Mouse (Mus musculus): ENCODE measurements around the gene Myl7. TPM values are rescaled to one million over a fixed set of nuclear protein-coding genes. Genes with fewer than 3 reads are reported as not detected.

Myl7 gene
- polyA plus RNA-seq, 1 experiment from 2014 or later, result not detected

GRCm38 (mm10) chr11:5882518-5882917, 16.1 kb downstream of the Myl7 start:
- Histone ChIP-seq H3K9ac (ENCODE audit: low read length) (no peak overlapping the region), H3K27me3 (replicated peaks; ENCODE audit: control insufficient read depth, insufficient read depth, low read length) (no peaks in the 10 kb centered on the region), H3K4me1 (ENCODE audit: control insufficient read depth, insufficient read depth, low read length) (no peaks in the 10 kb centered on the region; the same call in 1 of the 2 replicates), H3K4me2 (ENCODE audit: low read length) (no peak overlapping the region), H3K9me3 (replicated peaks; ENCODE audit: control insufficient read depth, low read length) (no peaks in the 10 kb centered on the region), H3K27ac (ENCODE audit: low read depth, low read length) (no peak overlapping the region), H3K4me3 (ENCODE audit: low read depth, low read length) (no peak overlapping the region), H3K36me3 (ENCODE audit: control insufficient read depth, insufficient read depth, low read length) (no peaks in the 10 kb centered on the region)
- DNase-seq (ENCODE audit: low spot score) (no peak), ATAC-seq (no peak)
- 81% methylated on average over 8 of the region's 8 CpGs for WGBS

DNA sequence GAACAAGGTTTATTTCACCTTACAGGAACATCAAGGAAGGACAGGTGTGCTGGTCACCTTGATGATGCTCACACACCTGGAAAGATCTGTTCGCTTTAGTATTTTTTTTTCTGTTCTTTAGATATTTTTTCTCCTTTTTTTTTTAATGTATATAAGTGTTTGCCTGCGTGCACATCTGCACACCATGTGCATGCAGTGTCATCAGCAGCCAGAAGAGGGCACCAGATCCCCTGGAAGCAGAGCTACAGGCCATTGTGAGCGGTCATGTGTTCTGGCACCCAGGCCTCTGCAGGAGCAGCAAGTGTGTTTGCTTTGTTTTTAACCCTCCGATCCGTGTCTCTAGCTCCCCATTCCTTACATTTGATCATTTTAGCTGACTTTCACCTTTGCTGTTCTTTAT, 18.7 kb downstream of the Myl7 start:
- no peak for ATAC-seq
- WGBS, result 50% methylated on average over 5 of the region's 5 CpGs

DNA sequence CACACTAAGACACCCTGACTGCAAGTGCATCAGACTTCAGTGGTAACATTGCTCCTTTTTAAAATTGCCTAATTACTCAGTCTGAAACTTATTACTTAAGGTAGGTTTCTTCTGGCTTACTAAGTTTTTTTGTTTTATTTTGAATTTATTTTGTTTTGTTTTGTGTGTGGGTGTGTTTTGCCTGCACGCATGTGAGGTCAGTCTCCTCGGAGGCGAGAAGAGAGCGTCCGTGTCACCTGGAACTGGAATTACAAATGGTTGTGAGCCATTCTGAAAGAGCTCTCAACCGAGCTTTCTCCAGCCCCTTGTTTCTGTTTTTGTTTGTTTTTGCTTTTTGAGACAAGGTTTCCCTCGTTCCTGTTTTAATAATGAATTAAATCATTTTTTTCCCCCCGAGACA, 19.9 kb downstream of the Myl7 start:
- H3K9ac ChIP-seq (ENCODE audit: low read length), result peak overlapping the region; percentile 53
- peak overlapping the region; percentile 62 for H3K4me2 ChIP-seq (ENCODE audit: low read length)
- H3K27me3 ChIP-seq (replicated peaks; ENCODE audit: control insufficient read depth, insufficient read depth, low read length), result no peaks in the 10 kb centered on the region
- H3K9me3 ChIP-seq (replicated peaks; ENCODE audit: control insufficient read depth, low read length), result no peaks in the 10 kb centered on the region
- peaks cover 23% of the 10 kb centered on the region for H3K36me3 ChIP-seq (ENCODE audit: control insufficient read depth, insufficient read depth, low read length)
- ATAC-seq, result no peak
- no peak for DNase-seq (ENCODE audit: low spot score)
- 29% methylated on average over 8 of the region's 8 CpGs for WGBS
- peaks cover 8% of the 10 kb centered on the region for H3K4me1 ChIP-seq (ENCODE audit: control insufficient read depth, insufficient read depth, low read length)
- peak overlapping the region; percentile 82; the same call in 1 of the 2 replicates for H3K27ac ChIP-seq (ENCODE audit: low read depth, low read length)
- peak overlapping the region; percentile 60 for H3K4me3 ChIP-seq (ENCODE audit: low read depth, low read length)

More for the DNA sequence above, 18.7 kb downstream of the Myl7 start:
- Histone ChIP-seq H3K27me3 (replicated peaks; ENCODE audit: control insufficient read depth, insufficient read depth, low read length) (no peaks in the 10 kb centered on the region), H3K4me1 (ENCODE audit: control insufficient read depth, insufficient read depth, low read length) (peaks cover 8% of the 10 kb centered on the region), H3K36me3 (ENCODE audit: control insufficient read depth, insufficient read depth, low read length) (peaks cover 14% of the 10 kb centered on the region), H3K4me2 (ENCODE audit: low read length) (no peak overlapping the region), H3K27ac (ENCODE audit: low read depth, low read length) (no peak overlapping the region), H3K9me3 (replicated peaks; ENCODE audit: control insufficient read depth, low read length) (no peaks in the 10 kb centered on the region), H3K9ac (ENCODE audit: low read length) (no peak overlapping the region), H3K4me3 (ENCODE audit: low read depth, low read length) (no peak overlapping the region)
- peak; percentile 64 for DNase-seq (ENCODE audit: low spot score)

DNA sequence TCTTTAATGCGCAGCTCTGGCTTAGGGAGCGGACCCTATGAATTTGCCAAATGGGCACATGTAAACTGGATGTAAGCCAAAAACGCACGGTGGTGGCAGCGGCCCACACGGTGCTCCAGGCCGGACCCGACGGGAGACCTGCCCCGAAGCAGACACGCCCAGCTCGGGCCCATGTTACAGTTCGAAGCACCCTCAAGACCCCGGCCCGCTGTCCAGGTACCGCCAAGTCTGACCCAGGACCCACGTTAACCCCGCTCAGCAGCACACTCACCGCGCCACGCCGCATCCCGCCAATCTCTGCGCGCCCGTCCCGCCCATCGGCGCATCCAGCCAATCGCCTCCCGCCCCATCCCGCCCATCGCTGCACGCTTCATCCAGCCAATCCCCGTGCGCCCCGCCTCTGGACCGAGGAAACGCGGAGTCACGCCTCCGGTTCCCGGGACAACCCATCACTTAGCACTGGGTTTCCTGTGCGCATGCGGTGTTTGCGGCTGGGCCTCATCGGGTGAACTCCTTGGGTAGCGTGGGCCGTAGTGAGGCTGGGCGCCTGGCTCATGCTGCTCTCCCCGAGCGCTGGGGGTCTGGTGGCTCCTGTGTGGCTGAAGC, 20.6 kb downstream of the Myl7 start, which contains the start of gene Pold2:
TSS of gene Pold2 (minus strand) at position 372 of the 606 bp plus-strand sequence.
- DNase-seq (ENCODE audit: low spot score) (peak; percentile 99), ATAC-seq (peak; percentile 100)
- peaks cover 8% of the 10 kb centered on the region for H3K4me1 ChIP-seq (ENCODE audit: control insufficient read depth, insufficient read depth, low read length)
- H3K27me3 ChIP-seq (replicated peaks; ENCODE audit: control insufficient read depth, insufficient read depth, low read length), result no peaks in the 10 kb centered on the region
- H3K4me2 ChIP-seq (ENCODE audit: low read length), result peak within 1 kb of the TSS; percentile 62
- WGBS, result under 1% methylated on average over 52 of the region's 52 CpGs
- peak within 1 kb of the TSS; percentile 60 for H3K4me3 ChIP-seq (ENCODE audit: low read depth, low read length)
- H3K9ac ChIP-seq (ENCODE audit: low read length), result peak within 1 kb of the TSS; percentile 58
- H3K36me3 ChIP-seq (ENCODE audit: control insufficient read depth, insufficient read depth, low read length), result peaks cover 30% of the 10 kb centered on the region
- H3K9me3 ChIP-seq (replicated peaks; ENCODE audit: control insufficient read depth, low read length), result no peaks in the 10 kb centered on the region
- peak within 1 kb of the TSS; percentile 82; the same call in 1 of the 2 replicates for H3K27ac ChIP-seq (ENCODE audit: low read depth, low read length)

GRCm38 (mm10) chr11:5877421-5877820, 21.2 kb downstream of the Myl7 start:
- no peak for DNase-seq (ENCODE audit: low spot score)
- Histone ChIP-seq H3K9me3 (replicated peaks; ENCODE audit: control insufficient read depth, low read length) (no peaks in the 10 kb centered on the region), H3K36me3 (ENCODE audit: control insufficient read depth, insufficient read depth, low read length) (peaks cover 36% of the 10 kb centered on the region), H3K27ac (ENCODE audit: low read depth, low read length) (no peak overlapping the region), H3K9ac (ENCODE audit: low read length) (peak overlapping the region; percentile 58), H3K4me2 (ENCODE audit: low read length) (peak overlapping the region; percentile 62), H3K4me3 (ENCODE audit: low read depth, low read length) (peak overlapping the region; percentile 60), H3K27me3 (replicated peaks; ENCODE audit: control insufficient read depth, insufficient read depth, low read length) (no peaks in the 10 kb centered on the region), H3K4me1 (ENCODE audit: control insufficient read depth, insufficient read depth, low read length) (peaks cover 8% of the 10 kb centered on the region)
- no peak for ATAC-seq
- WGBS, result 5% methylated on average over 5 of the region's 5 CpGs

DNA sequence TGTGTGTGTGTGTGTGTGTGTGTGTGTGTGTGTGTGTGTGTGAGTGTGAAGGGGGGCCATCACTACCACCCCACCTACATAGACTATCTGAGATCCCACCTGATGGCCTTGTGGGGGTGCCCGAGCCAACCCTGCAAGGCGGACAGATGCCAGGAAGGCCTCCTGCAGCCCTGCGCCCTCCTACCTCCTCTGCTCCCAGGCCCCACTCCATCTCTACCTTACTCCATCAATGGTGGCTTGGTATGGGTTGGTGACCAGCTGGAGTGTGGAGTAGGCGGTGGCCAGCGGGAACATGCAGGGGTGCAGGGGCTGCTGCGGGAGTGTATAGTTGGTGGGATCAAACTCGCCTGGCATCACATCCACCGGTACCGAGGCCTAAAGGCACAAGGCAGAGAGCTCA, 25.4 kb downstream of the Myl7 start:
- H3K27me3 ChIP-seq (replicated peaks; ENCODE audit: control insufficient read depth, insufficient read depth, low read length), result no peaks in the 10 kb centered on the region

GRCm38 (mm10) chr11:5872707-5873106, 25.9 kb downstream of the Myl7 start:
- Histone ChIP-seq H3K27ac (ENCODE audit: low read depth, low read length) (no peak overlapping the region), H3K4me2 (ENCODE audit: low read length) (no peak overlapping the region), H3K9me3 (replicated peaks; ENCODE audit: control insufficient read depth, low read length) (no peaks in the 10 kb centered on the region), H3K36me3 (ENCODE audit: control insufficient read depth, insufficient read depth, low read length) (peaks cover 65% of the 10 kb centered on the region), H3K4me3 (ENCODE audit: low read depth, low read length) (no peak overlapping the region), H3K4me1 (ENCODE audit: control insufficient read depth, insufficient read depth, low read length) (peaks cover 8% of the 10 kb centered on the region), H3K9ac (ENCODE audit: low read length) (no peak overlapping the region), H3K27me3 (replicated peaks; ENCODE audit: control insufficient read depth, insufficient read depth, low read length) (no peaks in the 10 kb centered on the region)
- ATAC-seq, result no peak
- no peak for DNase-seq (ENCODE audit: low spot score)
- 92% methylated on average over 11 of the region's 11 CpGs for WGBS

More for the DNA sequence above, 25.4 kb downstream of the Myl7 start:
- Histone ChIP-seq H3K36me3 (ENCODE audit: control insufficient read depth, insufficient read depth, low read length) (peaks cover 65% of the 10 kb centered on the region), H3K27ac (ENCODE audit: low read depth, low read length) (no peak overlapping the region), H3K4me2 (ENCODE audit: low read length) (no peak overlapping the region), H3K9ac (ENCODE audit: low read length) (no peak overlapping the region), H3K4me1 (ENCODE audit: control insufficient read depth, insufficient read depth, low read length) (peaks cover 8% of the 10 kb centered on the region), H3K9me3 (replicated peaks; ENCODE audit: control insufficient read depth, low read length) (no peaks in the 10 kb centered on the region), H3K4me3 (ENCODE audit: low read depth, low read length) (no peak overlapping the region)
- 95% methylated on average over 9 of the region's 9 CpGs for WGBS
- ATAC-seq (no peak), DNase-seq (ENCODE audit: low spot score) (no peak)

DNA sequence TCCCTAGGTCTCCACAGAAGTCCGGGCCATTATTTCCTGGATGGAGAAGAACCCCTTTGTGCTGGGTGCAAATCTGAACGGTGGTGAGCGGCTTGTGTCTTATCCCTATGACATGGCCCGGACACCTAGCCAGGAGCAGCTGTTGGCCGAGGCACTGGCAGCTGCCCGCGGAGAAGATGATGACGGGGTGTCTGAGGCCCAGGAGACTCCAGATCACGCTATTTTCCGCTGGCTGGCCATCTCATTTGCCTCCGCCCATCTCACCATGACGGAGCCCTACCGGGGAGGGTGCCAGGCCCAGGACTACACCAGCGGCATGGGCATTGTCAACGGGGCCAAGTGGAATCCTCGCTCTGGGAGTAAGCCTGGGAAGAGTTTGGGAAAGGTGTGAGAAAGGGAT, 28.5 kb downstream of the Myl7 start:
- Histone ChIP-seq H3K4me3 (ENCODE audit: low read depth, low read length) (no peak overlapping the region), H3K4me2 (ENCODE audit: low read length) (no peak overlapping the region), H3K27me3 (replicated peaks; ENCODE audit: control insufficient read depth, insufficient read depth, low read length) (no peaks in the 10 kb centered on the region), H3K36me3 (ENCODE audit: control insufficient read depth, insufficient read depth, low read length) (peaks cover 52% of the 10 kb centered on the region), H3K4me1 (ENCODE audit: control insufficient read depth, insufficient read depth, low read length) (no peaks in the 10 kb centered on the region), H3K27ac (ENCODE audit: low read depth, low read length) (no peak overlapping the region), H3K9ac (ENCODE audit: low read length) (no peak overlapping the region), H3K9me3 (replicated peaks; ENCODE audit: control insufficient read depth, low read length) (no peaks in the 10 kb centered on the region)
- WGBS, result 91% methylated on average over 16 of the region's 16 CpGs
- no peak for DNase-seq (ENCODE audit: low spot score)
- no peak for ATAC-seq

GRCm38 (mm10) chr11:5869331-5869730, 29.3 kb downstream of the Myl7 start:
- H3K36me3 ChIP-seq (ENCODE audit: control insufficient read depth, insufficient read depth, low read length), result peaks cover 48% of the 10 kb centered on the region
- WGBS, result 94% methylated on average over 16 of the region's 16 CpGs
- no peak for DNase-seq (ENCODE audit: low spot score)
- no peak for ATAC-seq
- no peaks in the 10 kb centered on the region for H3K9me3 ChIP-seq (replicated peaks; ENCODE audit: control insufficient read depth, low read length)
- H3K4me3 ChIP-seq (ENCODE audit: low read depth, low read length), result no peak overlapping the region
- H3K4me2 ChIP-seq (ENCODE audit: low read length), result no peak overlapping the region
- H3K9ac ChIP-seq (ENCODE audit: low read length), result no peak overlapping the region
- H3K27me3 ChIP-seq (replicated peaks; ENCODE audit: control insufficient read depth, insufficient read depth, low read length), result no peaks in the 10 kb centered on the region
- H3K27ac ChIP-seq (ENCODE audit: low read depth, low read length), result no peak overlapping the region
- no peaks in the 10 kb centered on the region for H3K4me1 ChIP-seq (ENCODE audit: control insufficient read depth, insufficient read depth, low read length)
